ENCODE assay signal across 21 mouse cellular contexts in genomic region chr2:105418629-105419227, GRCm38 (mm10). TPM values are rescaled to one million over a fixed set of nuclear protein-coding genes. Genes with fewer than 3 reads are reported as not detected.
DNase-seq lines count a peak whose midpoint lies in the region; ATAC-seq and TF ChIP-seq lines count a peak whose summit lies in the region.
"Had no signal": no experiment of that assay in that cellular context is flagged by ENCODE, and none has a peak within 500 bp of the region (broad histone marks: within the 10 kb centered on the region; RNA-seq: fewer than 3 reads in every experiment).

No protein-coding gene starts in this region.

- no peaks in the 10 kb centered on the region for H3K9me3 ChIP-seq in kidney, embryonic 15.5 days (replicated peaks)
- no peaks in the 10 kb centered on the region for H3K9me3 ChIP-seq in kidney, postnatal 0 days (replicated peaks; ENCODE audit: low read length)
- H3K9me3 ChIP-seq: embryonic facial prominence, embryonic 13.5 days; embryonic facial prominence, embryonic 15.5 days; forebrain, embryonic 10.5 days; forebrain, embryonic 12.5 days had no signal

- no peak overlapping the region for H3K4me3 ChIP-seq in kidney, embryonic 15.5 days (replicated peaks)
- H3K4me3 ChIP-seq in kidney, postnatal 0 days (replicated peaks; ENCODE audit: low read depth, low read length): no peak overlapping the region
- H3K4me3 ChIP-seq: embryonic facial prominence, embryonic 13.5 days; embryonic facial prominence, embryonic 15.5 days; erythroblast, embryonic 14.5 days; forebrain, embryonic 10.5 days; forebrain, embryonic 12.5 days had no signal

- H3K27ac ChIP-seq in kidney, embryonic 15.5 days: no peak overlapping the region
- no peak overlapping the region for H3K27ac ChIP-seq in kidney, postnatal 0 days
- H3K27ac ChIP-seq: embryonic facial prominence, embryonic 13.5 days; embryonic facial prominence, embryonic 15.5 days; forebrain, embryonic 10.5 days; forebrain, embryonic 12.5 days had no signal

- WGBS in kidney, embryonic 15.5 days: 52% methylated on average over 12 of the region's 12 CpGs
- 55% methylated on average over 12 of the region's 12 CpGs for WGBS in kidney, postnatal 0 days

- no peak for DNase-seq in kidney, adult 9 months
- peak; percentile 59 for DNase-seq in kidney, postnatal 0 days (ENCODE audit: low spot score)
- no peak for DNase-seq in kidney, postnatal 25 days
- DNase-seq: adrenal gland, adult 2 months; adrenal gland, postnatal 10 days; adrenal gland, postnatal 25 days; cerebellum, adult 11 months; cerebellum, adult 18-20 months; cerebellum, adult 8-10 months; cerebellum, adult 9-11 months; cerebellum, postnatal 14 days; cerebellum, postnatal 36 days; embryo, embryonic 11 days had no signal

- H3K27me3 ChIP-seq in kidney, embryonic 15.5 days: peaks cover 65% of the 10 kb centered on the region
- H3K27me3 ChIP-seq in kidney, postnatal 0 days (ENCODE audit: insufficient read depth, low read length): no peaks in the 10 kb centered on the region
- H3K27me3 ChIP-seq: embryonic facial prominence, embryonic 13.5 days; embryonic facial prominence, embryonic 15.5 days; forebrain, embryonic 12.5 days had no signal

- peak; percentile 77 for ATAC-seq in kidney, embryonic 15.5 days (replicated peaks; ENCODE audit: low FRiP score)
- ATAC-seq in kidney, postnatal 0 days (replicated peaks; ENCODE audit: low FRiP score, low read depth): 0 out of 2 replicates have a peak, but pooled peaks have one; percentile 19
- ATAC-seq: forebrain, embryonic 14.5 days; forebrain, embryonic 16.5 days had no signal

- no peak overlapping the region for H3K9ac ChIP-seq in kidney, embryonic 15.5 days
- H3K9ac ChIP-seq in kidney, postnatal 0 days (ENCODE audit: low read depth, low read length): no peak overlapping the region
- H3K9ac ChIP-seq: embryonic facial prominence, embryonic 13.5 days; embryonic facial prominence, embryonic 15.5 days; forebrain, embryonic 12.5 days had no signal

- 0 out of 2 replicates have a peak, but pooled peaks cover 7% of the 10 kb centered on the region for H3K4me1 ChIP-seq in kidney, embryonic 15.5 days
- H3K4me1 ChIP-seq in kidney, postnatal 0 days (replicated peaks; ENCODE audit: insufficient read depth, low read length): no peaks in the 10 kb centered on the region

- H3K4me2 ChIP-seq in kidney, embryonic 15.5 days: no peak overlapping the region
- no peak overlapping the region for H3K4me2 ChIP-seq in kidney, postnatal 0 days (ENCODE audit: low read length)
- H3K4me2 ChIP-seq: embryonic facial prominence, embryonic 13.5 days; embryonic facial prominence, embryonic 15.5 days; forebrain, embryonic 12.5 days had no signal

- no peak for TF ChIP-seq CTCF in kidney, postnatal 0 days (IDR thresholded peaks at IDR 0.05; ENCODE audit: low read depth)

- H3K36me3 ChIP-seq in kidney, embryonic 15.5 days: no peaks in the 10 kb centered on the region
- H3K36me3 ChIP-seq in kidney, postnatal 0 days (ENCODE audit: insufficient read depth, low read length): no peaks in the 10 kb centered on the region
- H3K36me3 ChIP-seq: embryonic facial prominence, embryonic 13.5 days; embryonic facial prominence, embryonic 15.5 days; forebrain, embryonic 10.5 days; forebrain, embryonic 12.5 days had no signal

RNA-seq across cellular contexts. Expression of gene Rcn1, which starts 19.6 kb away (rescaled TPM):
- polyA plus RNA-seq in kidney, embryonic 15.5 days (2015; fragmentation: Nextera tagmentation; extraction: Ambion mirVana): 204 and 207 TPM in 2 replicates
- polyA plus RNA-seq in kidney, postnatal 0 days (2015; fragmentation: Nextera tagmentation; extraction: Ambion mirVana): 157 and 169 TPM in 2 replicates
